Mouse (Mus musculus) testis, adult 2 months (tissue): Measurements from ENCODE around the gene Katnal1.

Experiments used
- CTCF ChIP-seq: fragments of 200-500 bp; IDR thresholded peaks from 2 replicates; pipeline ENCODE4 v1.5.1; 2012; ENCODE audit warnings: low read depth, mild to moderate bottlenecking, inconsistent platforms, low read length, moderate library complexity; ENCODE audit not compliant: control insufficient read depth, insufficient read depth, insufficient replicate concordance
- POLR2A ChIP-seq: fragments of 200-500 bp; IDR thresholded peaks from 2 replicates; pipeline ENCODE4 v1.6.1; 2012; ENCODE audit warnings: low read depth, mild to moderate bottlenecking, inconsistent platforms, low read length, moderate library complexity; ENCODE audit not compliant: control insufficient read depth

DNA sequence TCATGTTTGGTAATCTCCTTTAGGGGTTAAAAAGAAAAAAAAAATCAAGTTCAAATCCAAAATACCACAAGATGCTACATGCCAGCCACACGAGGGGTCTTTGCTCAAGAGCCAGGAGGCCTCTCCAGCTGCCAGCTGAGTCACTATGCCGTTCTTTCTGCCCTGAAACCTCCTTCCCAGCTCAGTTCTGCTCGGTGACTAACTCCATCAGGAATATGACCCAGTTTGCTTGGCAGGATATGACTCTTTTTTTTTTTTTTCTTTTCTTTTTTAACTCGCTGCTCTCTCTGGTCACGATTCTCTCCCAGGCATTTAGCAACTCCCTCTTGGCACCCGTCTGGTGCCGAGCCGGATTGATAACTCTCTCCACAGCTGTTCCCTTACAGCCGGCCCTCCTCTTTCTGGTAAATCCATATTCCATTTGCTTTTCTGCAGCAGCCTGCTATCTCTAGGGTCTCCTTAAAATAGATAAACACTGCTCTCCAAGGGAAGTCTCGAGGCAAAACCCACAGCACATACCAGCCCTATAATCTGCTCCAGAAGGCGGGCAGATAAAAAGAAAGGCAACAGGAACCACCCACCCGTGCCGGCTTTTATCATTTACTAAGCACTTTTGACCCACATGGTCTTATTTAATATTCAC is 36.7 kb upstream of the Katnal1 start:
- TF ChIP-seq CTCF: no peak
- TF ChIP-seq POLR2A: no peak
